Mouse (Mus musculus) spleen, adult 2 months (tissue): ENCODE results near the gene Parp14.

Source experiments
- CTCF ChIP-seq: fragments of 200-500 bp; IDR thresholded peaks from 2 replicates; pipeline ENCODE4 v1.5.1; 2011; ENCODE audit warnings: mild to moderate bottlenecking, inconsistent platforms; ENCODE audit not compliant: insufficient read depth, insufficient read length, insufficient replicate concordance; ENCODE audit errors: extremely low read depth
- POLR2A ChIP-seq: fragments of 200-500 bp; IDR thresholded peaks from 2 replicates; pipeline ENCODE4 v1.6.1; 2011; ENCODE audit warnings: low read depth, low read length, inconsistent platforms

- TF ChIP-seq POLR2A (no peak), CTCF (no peak)
These were observed 58.2 kb downstream of the Parp14 start for GRCm38 (mm10) chr16:35813119-35813518.
